Mouse (Mus musculus): ENCODE measurements around the gene Gse1. TPM values are rescaled to one million over a fixed set of nuclear protein-coding genes. Genes with fewer than 3 reads are reported as not detected.

The Gse1 gene
- total and polyA plus RNA-seq, 3 experiments = 12.1 to 24.3 (median 21.0) TPM

- TF ChIP-seq CTCF (IDR thresholded peaks at IDR 0.05) (no peak), EP300 (IDR thresholded peaks at IDR 0.05; ENCODE audit: insufficient read depth, low read depth, low read length) (no peak), POLR2A (IDR thresholded peaks at IDR 0.05; ENCODE audit: insufficient read depth, low read depth, low read length) (no peak)
- Histone ChIP-seq H3K36me3 (ENCODE audit: control insufficient read depth, insufficient read depth, low read length) (no peaks in the 10 kb centered on the region), H3K27ac (no peak overlapping the region), H3K27me3 (ENCODE audit: control insufficient read depth, insufficient read depth, low read length) (no peaks in the 10 kb centered on the region), H3K9ac (ENCODE audit: low read depth, low read length) (no peak overlapping the region), H3K4me1 (ENCODE audit: control insufficient read depth, insufficient read depth, low read length) (peaks cover 11% of the 10 kb centered on the region), H3K4me3 (no peak overlapping the region), H3K79me2 (replicated peaks; ENCODE audit: control insufficient read depth, insufficient read depth, low read length) (no peaks in the 10 kb centered on the region)
- 32% methylated on average over 19 of the region's 19 CpGs for WGBS
- no peak for DNase-seq
- intact Hi-C loops (cut with DNase I) = loop anchor here (5.0 kb wide), 1 partner anchor 36 kb away; no protein-coding TSS in a partner anchor
These were observed 40.3 kb downstream of the Gse1 start for GRCm38 (mm10) chr8:120268541-120268980.

GRCm38 (mm10) chr8:120270449-120270848 lies 42.2 kb downstream of the Gse1 start:
- Histone ChIP-seq H3K9ac (ENCODE audit: low read depth, low read length) (peak overlapping the region; percentile 12; the same call in 1 of the 2 replicates), H3K27ac (peak overlapping the region; percentile 58; the same call in 1 of the 2 replicates), H3K4me1 (ENCODE audit: control insufficient read depth, insufficient read depth, low read length) (peaks cover 10% of the 10 kb centered on the region), H3K4me3 (peak overlapping the region; percentile 18; the same call in 1 of the 2 replicates), H3K36me3 (ENCODE audit: control insufficient read depth, insufficient read depth, low read length) (no peaks in the 10 kb centered on the region), H3K27me3 (ENCODE audit: control insufficient read depth, insufficient read depth, low read length) (no peaks in the 10 kb centered on the region), H3K79me2 (replicated peaks; ENCODE audit: control insufficient read depth, insufficient read depth, low read length) (no peaks in the 10 kb centered on the region)
- DNase-seq = peak in 1 of 2 experiments; percentile 76
- intact Hi-C loops (cut with DNase I) = no loop called here
- 57% methylated on average over 13 of the region's 13 CpGs for WGBS
- TF ChIP-seq POLR2A (IDR thresholded peaks at IDR 0.05; ENCODE audit: insufficient read depth, low read depth, low read length) (no peak), CTCF (IDR thresholded peaks at IDR 0.05) (peak; percentile 17), EP300 (IDR thresholded peaks at IDR 0.05; ENCODE audit: insufficient read depth, low read depth, low read length) (no peak)

- Histone ChIP-seq H3K79me2 (replicated peaks; ENCODE audit: control insufficient read depth, insufficient read depth, low read length) (no peaks in the 10 kb centered on the region), H3K4me1 (ENCODE audit: control insufficient read depth, insufficient read depth, low read length) (peaks cover 12% of the 10 kb centered on the region), H3K36me3 (ENCODE audit: control insufficient read depth, insufficient read depth, low read length) (no peaks in the 10 kb centered on the region), H3K4me3 (no peak overlapping the region), H3K27me3 (ENCODE audit: control insufficient read depth, insufficient read depth, low read length) (no peaks in the 10 kb centered on the region), H3K9ac (ENCODE audit: low read depth, low read length) (no peak overlapping the region), H3K27ac (no peak overlapping the region)
- no peak for DNase-seq
- intact Hi-C loops (cut with DNase I) = no loop called here
- no peak for TF ChIP-seq POLR2A (IDR thresholded peaks at IDR 0.05; ENCODE audit: insufficient read depth, low read depth, low read length)
- WGBS = 77% methylated on average over 4 of the region's 4 CpGs
These were observed 45.2 kb downstream of the Gse1 start for GRCm38 (mm10) chr8:120273430-120273829.

- H3K79me2 ChIP-seq (replicated peaks; ENCODE audit: control insufficient read depth, insufficient read depth, low read length) = no peaks in the 10 kb centered on the region
- TF ChIP-seq POLR2A (IDR thresholded peaks at IDR 0.05; ENCODE audit: insufficient read depth, low read depth, low read length) (0 out of 2 replicates have a peak, but pooled peaks have one; percentile 15), EP300 (IDR thresholded peaks at IDR 0.05; ENCODE audit: insufficient read depth, low read depth, low read length) (peak; percentile 31; the same call in 1 of the 2 replicates), CTCF (IDR thresholded peaks at IDR 0.05) (no peak)
- no peaks in the 10 kb centered on the region for H3K36me3 ChIP-seq (ENCODE audit: control insufficient read depth, insufficient read depth, low read length)
- intact Hi-C loops (cut with DNase I) = loop anchor here (2.0 to 5.0 kb wide), 2 partner anchors 86 to 97 kb away; no protein-coding TSS in a partner anchor
- peak; percentile 93 to 95 for DNase-seq
- H3K4me1 ChIP-seq (ENCODE audit: control insufficient read depth, insufficient read depth, low read length) = peaks cover 14% of the 10 kb centered on the region
- no peaks in the 10 kb centered on the region for H3K27me3 ChIP-seq (ENCODE audit: control insufficient read depth, insufficient read depth, low read length)
- H3K9ac ChIP-seq (ENCODE audit: low read depth, low read length) = peak overlapping the region; percentile 11; the same call in 1 of the 2 replicates
- H3K4me3 ChIP-seq = peak overlapping the region; percentile 37
- H3K27ac ChIP-seq = peak overlapping the region; percentile 75
- 3% methylated on average over 49 of the region's 49 CpGs for WGBS
These were observed 48.0 kb downstream of the Gse1 start for GRCm38 (mm10) chr8:120276051-120276890.

GRCm38 (mm10) chr8:120276891-120277426 lies 48.7 kb downstream of the Gse1 start:
- H3K4me1 ChIP-seq (ENCODE audit: control insufficient read depth, insufficient read depth, low read length) = peaks cover 16% of the 10 kb centered on the region
- 9% methylated on average over 16 of the region's 16 CpGs for WGBS

More at GRCm38 (mm10) chr8:120276891-120277426, 48.7 kb downstream of the Gse1 start:
- DNase-seq = peak in 1 of 2 experiments; percentile 71
- H3K9ac ChIP-seq (ENCODE audit: low read depth, low read length) = peak overlapping the region; percentile 6
- no peaks in the 10 kb centered on the region for H3K36me3 ChIP-seq (ENCODE audit: control insufficient read depth, insufficient read depth, low read length)
- TF ChIP-seq POLR2A (IDR thresholded peaks at IDR 0.05; ENCODE audit: insufficient read depth, low read depth, low read length) (no peak), EP300 (IDR thresholded peaks at IDR 0.05; ENCODE audit: insufficient read depth, low read depth, low read length) (peak; percentile 52; the same call in 1 of the 2 replicates), CTCF (IDR thresholded peaks at IDR 0.05) (peak; percentile 49)
- H3K27me3 ChIP-seq (ENCODE audit: control insufficient read depth, insufficient read depth, low read length) = no peaks in the 10 kb centered on the region
- intact Hi-C loops (cut with DNase I) = loop anchor here (2.0 to 5.0 kb wide), 2 partner anchors 85 to 98 kb away; no protein-coding TSS in a partner anchor
- no peaks in the 10 kb centered on the region for H3K79me2 ChIP-seq (replicated peaks; ENCODE audit: control insufficient read depth, insufficient read depth, low read length)
- peak overlapping the region; percentile 75 for H3K27ac ChIP-seq
- H3K4me3 ChIP-seq = peak overlapping the region; percentile 37

Measured in heart, adult 2 months (tissue).